Mouse (Mus musculus) ES-Bruce4 (cell line): ENCODE measurements at regions not wholly inside any gene's neighbourhood (a gene's known extent, or its start where the extent isn't known, plus 50 kb on each side); places are given as distances from the start of the nearest gene placed in this dataset.

ENCODE experiments used
- CTCF ChIP-seq: IDR thresholded peaks from one replicate; pipeline ENCODE4 v1.8.1; 2011; ENCODE audit warnings: low read depth, low read length
- EP300 ChIP-seq: IDR thresholded peaks from 2 replicates; pipeline ENCODE4 v1.6.1; 2011; ENCODE audit warnings: low read depth, low read length; ENCODE audit not compliant: insufficient read depth
- POLR2A ChIP-seq: IDR thresholded peaks from one replicate; pipeline ENCODE4 v1.8.1; 2011; ENCODE audit warnings: low read length; ENCODE audit not compliant: insufficient read depth

GRCm38 (mm10) chr12:79928739-79929380 is 184.0 kb downstream of the Zfp36l1 start:
- TF ChIP-seq EP300 (no peak), POLR2A (no peak), CTCF (no peak)
